Mouse (Mus musculus) thymus, adult 2 months (tissue): ENCODE measurements at regions not wholly inside any gene's neighbourhood (a gene's known extent, or its start where the extent isn't known, plus 50 kb on each side); places are given as distances from the start of the nearest gene placed in this dataset.

Source experiments
- CTCF ChIP-seq: fragments of 200-500 bp; IDR thresholded peaks from 2 replicates; pipeline ENCODE4 v1.5.1; 2012; ENCODE audit warnings: mild to moderate bottlenecking, control low read depth, low read length, moderate library complexity, borderline replicate concordance; ENCODE audit not compliant: control insufficient read depth, poor library complexity, insufficient read depth; ENCODE audit errors: extremely low read depth
- POLR2A ChIP-seq: fragments of 200-500 bp; IDR thresholded peaks from 2 replicates; pipeline ENCODE4 v1.6.1; 2012; ENCODE audit warnings: mild to moderate bottlenecking, low read length, control low read depth, moderate library complexity; ENCODE audit not compliant: control insufficient read depth, poor library complexity, insufficient read depth; ENCODE audit errors: extremely low read depth

DNA sequence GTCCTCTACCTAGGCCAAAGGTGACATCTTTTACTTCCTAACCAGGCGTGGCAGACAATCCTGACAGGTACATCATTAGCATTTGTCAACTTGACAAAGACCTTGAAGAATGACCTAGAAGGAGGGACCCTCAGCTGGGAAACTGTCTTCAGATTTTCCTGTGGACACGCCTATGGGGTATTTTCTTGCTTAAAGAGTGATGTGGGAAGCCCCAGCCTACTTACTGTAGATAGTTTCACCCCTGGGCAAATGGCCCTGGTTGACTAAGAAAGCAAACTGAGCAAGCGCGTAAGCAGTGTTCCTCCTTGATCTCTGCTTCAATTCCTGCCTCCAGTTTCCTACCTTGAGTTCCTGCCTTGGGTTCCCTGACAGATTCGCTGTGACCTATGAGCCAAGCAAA lies 106.7 kb upstream of the Tle3 start:
- TF ChIP-seq CTCF: no peak
- no peak for TF ChIP-seq POLR2A
